Mouse (Mus musculus) limb, embryonic 14.5 days (tissue): Measurements from ENCODE around the gene Nanos3. TPM values are rescaled to one million over a fixed set of nuclear protein-coding genes. Genes with fewer than 3 reads are reported as not detected.
A peak's percentile ranks its signal among the peaks of the same experiment; 100 is the strongest.

Experiments
- ATAC-seq: fragments of 200-750 bp; cut with Nextera tagmentation; 2 replicates; pipeline ENCODE4 v1.8.0; 2017; ENCODE audit warnings: low read depth, moderate number of reproducible peaks, moderate TSS enrichment; ENCODE audit not compliant: low FRiP score
- DNase-seq: peaks from one replicate; pipeline ENCODE4 v3.0.0-alpha.2; 2015; ENCODE audit warnings: low spot score
- H3K27ac ChIP-seq: fragments of 300-500 bp; sonication (generic); replicated peaks from 2 replicates; pipeline ENCODE4 v1.5.1; 2014; ENCODE audit warnings: low read depth, mild to moderate bottlenecking, low read length, moderate library complexity, mixed read lengths
- H3K27me3 ChIP-seq: fragments of 300-500 bp; sonication (generic); 2 replicates; pipeline ENCODE4 v1.6.1; 2014; ENCODE audit warnings: low read length, mixed read lengths; ENCODE audit not compliant: control insufficient read depth, insufficient read depth
- H3K36me3 ChIP-seq: fragments of 300-500 bp; sonication (generic); 2 replicates; pipeline ENCODE4 v1.6.1; 2014; ENCODE audit warnings: mild to moderate bottlenecking, low read length, moderate library complexity, mixed read lengths; ENCODE audit not compliant: control insufficient read depth, insufficient read depth
- H3K4me1 ChIP-seq: fragments of 300-500 bp; sonication (generic); 2 replicates; pipeline ENCODE4 v1.6.1; 2014; ENCODE audit warnings: antibody characterized with exemption, low read length, mixed read lengths; ENCODE audit not compliant: control insufficient read depth, insufficient read depth
- H3K4me2 ChIP-seq: fragments of 300-500 bp; sonication (generic); replicated peaks from 2 replicates; pipeline ENCODE4 v1.6.1; 2014; ENCODE audit warnings: low read depth, mild to moderate bottlenecking, low read length, moderate library complexity; ENCODE audit not compliant: severe bottlenecking
- H3K4me3 ChIP-seq: fragments of 300-500 bp; sonication (generic); replicated peaks from 2 replicates; pipeline ENCODE4 v1.5.1; 2014; ENCODE audit warnings: low read length
- H3K9ac ChIP-seq: fragments of 300-500 bp; sonication (generic); 2 replicates; pipeline ENCODE4 v1.6.1; 2014; ENCODE audit warnings: mild to moderate bottlenecking, low read depth, low read length, moderate library complexity; ENCODE audit not compliant: severe bottlenecking
- H3K9me3 ChIP-seq: fragments of 300-500 bp; sonication (generic); 2 replicates; pipeline ENCODE4 v1.6.1; 2016; ENCODE audit warnings: low read length; ENCODE audit not compliant: control insufficient read depth
- POLR2A ChIP-seq: fragments of 200-500 bp; IDR thresholded peaks from 2 replicates; pipeline ENCODE4 v1.8.0; 2012; ENCODE audit warnings: inconsistent platforms, mild to moderate bottlenecking, moderate library complexity, borderline replicate concordance; ENCODE audit not compliant: insufficient read depth, insufficient read length; ENCODE audit errors: extremely low read depth
- WGBS: fragments of 180-500 bp; shearing (Covaris S2); extraction: QIAGEN DNeasy Blood & Tissue Kit; methylation state at CpG from one replicate; pipeline ENCODE4 v1.1.7; 2014; 5-methylcytosine and 5-hydroxymethylcytosine counted together
- polyA plus RNA-seq, 2 experiments: library from polyadenylated mRNA; depleted of rRNA in 1 of 2; stranded (reverse) in 1 of 2; unstranded in 1 of 2; fragments of >200 nt; fragmentation: Nextera tagmentation in 1 of 2; extraction: Ambion mirVana in 1 of 2; gene quantifications; 2 replicates each; pipeline versions ENCODE4 v1.2.1 to v1.2.3; 2012 to 2014

Nanos3 gene
- polyA plus RNA-seq, 2 experiments = 3.0 to 5.8 TPM

- H3K9me3 ChIP-seq = no peaks in the 10 kb centered on the region
- no peak for ATAC-seq
- no peak for TF ChIP-seq POLR2A
- no peaks in the 10 kb centered on the region for H3K27me3 ChIP-seq
- peak overlapping the region; percentile 75 for H3K4me2 ChIP-seq
- no peaks in the 10 kb centered on the region for H3K36me3 ChIP-seq
- peak overlapping the region; percentile 41; the same call in 1 of the 2 replicates for H3K9ac ChIP-seq
- no peak for DNase-seq
- H3K27ac ChIP-seq = peak overlapping the region; percentile 99
- peak overlapping the region; percentile 58; the same call in 1 of the 2 replicates for H3K4me3 ChIP-seq
- H3K4me1 ChIP-seq = peaks cover 45% of the 10 kb centered on the region
- 23% methylated on average over 4 of the region's 4 CpGs for WGBS
Observed at GRCm38 (mm10) chr8:84198871-84199270, 13.9 kb upstream of the Nanos3 start.

- no peaks in the 10 kb centered on the region for H3K27me3 ChIP-seq
- DNase-seq = peak; percentile 94
- no peaks in the 10 kb centered on the region for H3K9me3 ChIP-seq
- no peak for TF ChIP-seq POLR2A
- 2% methylated on average over 30 of the region's 30 CpGs for WGBS
- ATAC-seq = peak; percentile 78
- H3K4me3 ChIP-seq = peak overlapping the region; percentile 58
- peak overlapping the region; percentile 75 for H3K4me2 ChIP-seq
- H3K27ac ChIP-seq = peak overlapping the region; percentile 99
- peak overlapping the region; percentile 74 for H3K9ac ChIP-seq
- no peaks in the 10 kb centered on the region for H3K36me3 ChIP-seq
- peaks cover 46% of the 10 kb centered on the region for H3K4me1 ChIP-seq
Observed at GRCm38 (mm10) chr8:84197922-84198774, 13.1 kb upstream of the Nanos3 start.

DNA sequence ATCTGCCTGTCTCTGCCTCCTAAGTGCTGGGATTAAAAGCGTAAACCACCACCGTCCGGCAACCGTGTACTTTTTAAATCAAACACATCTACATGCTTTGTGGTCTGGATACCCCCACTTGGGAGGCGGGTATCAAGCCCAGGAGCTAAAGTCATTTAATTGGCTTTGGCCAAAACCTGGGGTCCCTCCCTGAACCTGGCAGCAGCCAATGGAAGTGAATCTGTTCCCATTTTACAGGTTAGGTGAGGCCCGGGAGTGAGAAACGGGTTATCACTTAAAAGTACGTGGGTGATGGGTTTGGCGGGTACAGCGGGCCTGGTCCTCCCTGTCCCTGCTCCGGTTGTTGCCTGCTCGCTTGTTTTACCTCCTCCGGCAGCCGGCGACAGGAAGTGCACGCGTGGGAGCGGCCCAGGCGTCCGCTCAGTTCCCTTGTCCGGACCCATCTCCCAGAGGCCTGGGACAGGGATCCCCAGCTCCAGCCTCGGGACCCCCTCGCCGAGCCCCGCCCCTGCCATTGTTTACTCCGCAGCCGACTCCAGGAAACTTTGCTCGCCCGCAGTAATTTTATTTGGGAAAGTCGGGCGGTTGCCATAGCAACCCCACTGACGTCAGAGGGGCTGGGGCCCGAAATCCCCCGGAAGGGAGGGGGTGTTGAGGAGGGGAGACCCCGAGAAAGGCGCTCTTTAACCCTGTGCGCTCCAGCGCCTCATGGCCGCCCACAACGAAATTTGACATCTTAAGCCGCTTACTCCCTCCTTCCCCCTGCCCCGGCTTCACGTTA is 12.3 kb upstream of the Nanos3 start:
- Histone ChIP-seq H3K27ac (peak overlapping the region; percentile 99), H3K4me1 (peaks cover 49% of the 10 kb centered on the region), H3K4me2 (peak overlapping the region; percentile 75), H3K9ac (peak overlapping the region; percentile 74), H3K36me3 (no peaks in the 10 kb centered on the region), H3K27me3 (no peaks in the 10 kb centered on the region), H3K4me3 (peak overlapping the region; percentile 58), H3K9me3 (no peaks in the 10 kb centered on the region)
- peak; percentile 95 for DNase-seq
- WGBS = 1% methylated on average over 43 of the region's 43 CpGs
- peak; percentile 69 for ATAC-seq
- peak; percentile 66; the same call in 1 of the 2 replicates for TF ChIP-seq POLR2A

- H3K9ac ChIP-seq = no peak overlapping the region
- H3K4me2 ChIP-seq = no peak overlapping the region
- no peak for TF ChIP-seq POLR2A
- H3K9me3 ChIP-seq = no peaks in the 10 kb centered on the region
- ATAC-seq (no peak), DNase-seq (no peak)
- H3K36me3 ChIP-seq = no peaks in the 10 kb centered on the region
- H3K4me1 ChIP-seq = peaks cover 34% of the 10 kb centered on the region
- H3K27ac ChIP-seq = no peak overlapping the region
- no peaks in the 10 kb centered on the region for H3K27me3 ChIP-seq
- WGBS = 54% methylated on average over 3 of the region's 3 CpGs
- H3K4me3 ChIP-seq = no peak overlapping the region
Observed at GRCm38 (mm10) chr8:84194224-84194743, 9.3 kb upstream of the Nanos3 start.

- ATAC-seq (no peak), DNase-seq (no peak)
- peak overlapping the region; percentile 87 for H3K27ac ChIP-seq
- H3K9ac ChIP-seq = no peak overlapping the region
- H3K4me3 ChIP-seq = no peak overlapping the region
- no peak for TF ChIP-seq POLR2A
- peaks cover 27% of the 10 kb centered on the region for H3K4me1 ChIP-seq
- H3K36me3 ChIP-seq = no peaks in the 10 kb centered on the region
- H3K27me3 ChIP-seq = no peaks in the 10 kb centered on the region
- H3K4me2 ChIP-seq = no peak overlapping the region
- no peaks in the 10 kb centered on the region for H3K9me3 ChIP-seq
- WGBS = 84% methylated on average over 5 of the region's 5 CpGs
Observed at GRCm38 (mm10) chr8:84193566-84193965, 8.5 kb upstream of the Nanos3 start.
